Mouse (Mus musculus): ENCODE data around the gene Bpifa3. TPM values are rescaled to one million over a fixed set of nuclear protein-coding genes. Genes with fewer than 3 reads are reported as not detected.
"Not testable (repeated sequence)": the region's sequence is repeated elsewhere in the genome, so short reads cannot be mapped to it uniquely, and the experiment has no call there.

Bpifa3 gene
- not detected for total RNA-seq (2021)

DNA sequence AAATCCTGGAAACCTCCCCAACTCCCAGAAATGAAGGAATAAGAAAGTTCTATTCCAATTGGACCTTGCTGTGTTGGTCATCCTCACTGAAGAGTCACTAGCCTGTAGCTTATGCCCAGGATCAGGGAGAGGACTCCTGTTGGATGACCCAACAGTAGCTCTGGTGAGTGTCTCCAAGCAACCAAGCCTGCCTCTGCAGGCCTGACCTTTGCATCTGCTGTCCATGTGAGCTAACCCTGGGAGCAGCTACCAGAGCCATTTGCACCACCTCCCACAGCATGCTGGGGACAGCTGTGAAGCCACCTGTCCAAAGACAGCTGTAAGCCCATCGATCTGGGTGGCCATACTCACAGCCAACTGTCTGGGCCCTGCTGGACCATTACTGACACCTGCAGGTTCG, at the start of gene Bpifa3:
Gene Bpifa3, plus strand, starts transcription at position 217 of the 400 bp plus-strand sequence.
- DNase-seq, result no peak
- intact Hi-C loops (cut with DNase I), result no loop called here

DNA sequence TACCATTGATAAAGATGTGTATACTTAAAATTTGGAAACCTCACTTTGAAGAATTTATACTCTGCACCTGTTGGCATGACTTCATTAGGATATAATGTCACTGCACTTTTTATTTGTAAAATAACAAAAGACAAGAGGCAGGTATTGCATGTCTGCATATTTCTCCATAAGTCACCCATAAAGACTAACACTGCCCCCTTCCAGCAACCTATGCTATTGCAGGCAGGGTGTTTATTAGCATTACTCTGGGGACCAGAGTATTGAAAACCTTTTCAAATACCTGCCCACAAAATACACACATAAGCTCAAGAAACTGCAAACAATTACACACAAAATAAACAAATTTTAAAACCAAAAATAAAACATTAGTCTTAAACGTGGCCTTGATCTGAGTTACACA, 32.4 kb upstream of the Bpifa3 start:
- DNase-seq, result no peak
- intact Hi-C loops (cut with DNase I), result loop anchor here (10.0 kb wide), 1 partner anchor 103 kb away; no protein-coding TSS in a partner anchor

DNA sequence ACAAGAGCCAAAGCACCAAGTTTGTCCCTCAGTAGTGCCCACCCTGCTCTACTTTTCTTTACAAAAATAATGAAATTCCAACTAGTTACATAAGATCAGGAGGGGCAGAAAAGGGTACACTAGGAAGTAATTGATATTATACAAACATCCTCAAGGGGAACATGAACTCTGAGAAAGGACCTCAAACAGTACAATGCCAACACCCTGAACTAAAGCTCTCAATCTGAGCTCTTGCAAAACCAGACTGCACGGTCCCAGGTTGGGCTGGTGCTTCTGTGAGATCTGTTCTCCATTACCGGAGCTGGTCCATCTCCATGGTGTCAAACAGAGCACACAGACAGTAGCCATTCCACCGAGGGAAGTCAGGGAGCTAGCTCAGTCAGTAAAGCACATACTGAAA, 12.8 kb upstream of the Bpifa3 start:
- DNase-seq, result no peak
- intact Hi-C loops (cut with DNase I), result no loop called here

GRCm38 (mm10) chr2:154142580-154142979, 12.4 kb downstream of the Bpifa3 start, which contains the start of gene Bpifa1:
Bpifa1 (plus strand) TSS chr2:154142880.
- intact Hi-C loops (cut with DNase I), result no loop called here
- no peak for DNase-seq

- DNase-seq, result no peak
- intact Hi-C loops (cut with DNase I), result no loop called here
Observed at GRCm38 (mm10) chr2:154143735-154144134, 13.6 kb downstream of the Bpifa3 start.

- intact Hi-C loops (cut with DNase I), result no loop called here
- no peak for DNase-seq
Observed at GRCm38 (mm10) chr2:154147496-154147895, 17.4 kb downstream of the Bpifa3 start.

DNA sequence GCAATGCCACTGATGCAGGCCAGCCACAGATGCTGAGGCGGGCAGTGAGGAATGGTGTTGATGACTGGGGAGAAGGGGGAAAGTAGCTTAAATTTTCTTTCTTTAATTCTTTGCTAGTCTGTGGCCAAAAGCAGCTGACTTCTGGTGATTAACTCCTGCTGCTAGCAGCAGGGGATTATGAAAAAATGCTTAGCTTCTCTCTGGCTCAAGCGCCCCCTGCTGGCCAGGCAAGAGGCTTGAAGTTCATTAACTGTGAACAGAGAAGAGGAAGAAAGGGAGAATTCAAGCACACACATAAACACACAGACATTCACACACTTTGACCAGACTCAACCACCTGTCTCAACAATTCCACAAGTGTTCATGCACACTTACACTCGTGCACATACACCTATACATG, 28.3 kb downstream of the Bpifa3 start:
- intact Hi-C loops (cut with DNase I), result loop anchor here (5.0 kb wide), 1 partner anchor 111 kb away; no protein-coding TSS in a partner anchor
- DNase-seq, result peak; percentile 12 to 32

DNA sequence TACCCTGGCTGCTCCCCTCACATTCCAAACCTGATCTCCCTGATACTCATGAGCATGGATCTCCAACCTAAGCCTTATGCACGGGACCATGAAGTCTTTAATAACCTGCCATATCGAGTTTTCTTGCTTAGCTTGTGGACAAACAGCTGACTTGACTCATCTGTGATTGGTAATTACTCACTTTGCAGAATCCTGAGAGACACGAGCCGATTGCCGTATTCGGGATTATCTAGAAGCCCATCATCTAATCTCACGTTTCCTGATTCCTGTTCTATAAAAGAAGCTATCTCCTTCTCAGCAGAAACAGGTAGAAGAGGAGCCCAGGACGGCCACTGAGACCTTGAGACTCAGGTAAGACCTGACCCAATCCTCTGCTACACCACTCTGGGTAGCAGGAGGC, 32.2 kb downstream of the Bpifa3 start, which contains the start of gene Bpifa5:
Gene Bpifa5, plus strand, starts transcription at position 301 of the 400 bp plus-strand sequence.
- intact Hi-C loops (cut with DNase I), result no loop called here

GRCm38 (mm10) chr2:154163306-154163705, 33.2 kb downstream of the Bpifa3 start:
- intact Hi-C loops (cut with DNase I), result no loop called here
- DNase-seq, result no peak

More for the DNA sequence above, 32.2 kb downstream of the Bpifa3 start, which contains the start of gene Bpifa5:
- DNase-seq, result no peak

DNA sequence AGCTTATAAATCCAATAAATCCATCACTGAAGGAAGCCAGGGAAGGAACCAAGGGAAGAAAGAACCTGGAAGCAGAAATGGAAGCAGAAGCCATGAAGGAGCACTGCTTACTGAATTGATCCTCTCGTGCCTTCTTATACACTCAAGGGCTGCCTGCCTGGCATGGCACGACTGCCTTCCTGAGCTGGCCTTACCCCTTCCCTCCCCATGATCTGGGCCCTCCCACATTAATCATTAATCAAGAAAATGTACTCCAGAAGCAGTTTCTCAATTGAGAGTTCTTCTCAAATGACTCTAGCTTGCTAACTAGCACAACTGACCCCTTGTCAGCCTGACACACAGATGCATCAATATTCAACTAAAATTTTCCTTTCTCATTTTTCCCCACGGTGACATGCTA, 39.0 kb downstream of the Bpifa3 start:
- DNase-seq, result no peak
- intact Hi-C loops (cut with DNase I), result loop anchor here (5.0 kb wide), 1 partner anchor 177 kb away; no protein-coding TSS in a partner anchor

- no peak for DNase-seq
- intact Hi-C loops (cut with DNase I), result loop anchor here (5.0 kb wide), 1 partner anchor 126 kb away; no protein-coding TSS in a partner anchor
Observed at GRCm38 (mm10) chr2:154171621-154172020, 41.5 kb downstream of the Bpifa3 start.

DNA sequence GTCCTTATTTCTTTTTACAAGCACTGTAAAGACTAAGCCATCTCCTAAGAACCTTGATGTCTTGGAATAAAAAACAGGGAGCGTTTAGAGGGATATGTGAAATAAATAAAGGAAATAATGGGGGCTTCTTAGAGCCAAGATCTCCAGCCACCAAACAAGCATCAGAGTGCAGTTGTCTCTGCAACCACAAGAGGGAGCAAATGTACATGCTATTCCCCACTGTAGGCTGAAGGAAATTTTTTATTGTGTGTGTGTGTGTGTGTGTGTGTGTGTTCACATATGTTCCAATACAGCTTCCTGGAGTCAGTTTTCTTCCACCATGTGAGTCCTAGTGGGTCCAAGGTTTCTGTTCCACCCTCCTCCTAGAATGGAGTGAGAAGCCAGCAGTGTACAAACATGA, 43.2 kb downstream of the Bpifa3 start:
- DNase-seq, result peak; percentile 41 to 64
- intact Hi-C loops (cut with DNase I), result loop anchor here (1.0 to 5.0 kb wide), 2 partner anchors 34 to 124 kb away; no protein-coding TSS in a partner anchor

DNA sequence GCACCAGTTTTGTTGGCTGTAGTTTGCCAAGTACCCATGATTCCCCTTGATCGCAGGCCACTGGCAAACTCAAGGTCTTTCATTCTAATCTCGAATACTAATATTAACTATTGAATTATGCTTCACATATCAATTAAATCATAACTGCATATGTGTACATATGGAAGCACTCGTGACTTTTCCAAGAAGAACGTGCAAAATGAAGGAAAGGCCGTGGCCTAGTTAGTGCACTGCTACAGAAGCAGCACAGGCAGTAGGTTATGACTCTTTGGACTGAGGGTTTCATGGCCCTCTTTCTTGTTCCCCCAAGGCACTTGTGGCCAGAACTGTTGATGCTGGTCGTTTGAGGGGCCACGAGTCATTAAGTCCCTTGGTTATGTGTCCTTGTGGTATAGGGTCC, 51.8 kb downstream of the Bpifa3 start:
- DNase-seq; intact Hi-C loops (cut with DNase I): not testable (repeated sequence)

DNA sequence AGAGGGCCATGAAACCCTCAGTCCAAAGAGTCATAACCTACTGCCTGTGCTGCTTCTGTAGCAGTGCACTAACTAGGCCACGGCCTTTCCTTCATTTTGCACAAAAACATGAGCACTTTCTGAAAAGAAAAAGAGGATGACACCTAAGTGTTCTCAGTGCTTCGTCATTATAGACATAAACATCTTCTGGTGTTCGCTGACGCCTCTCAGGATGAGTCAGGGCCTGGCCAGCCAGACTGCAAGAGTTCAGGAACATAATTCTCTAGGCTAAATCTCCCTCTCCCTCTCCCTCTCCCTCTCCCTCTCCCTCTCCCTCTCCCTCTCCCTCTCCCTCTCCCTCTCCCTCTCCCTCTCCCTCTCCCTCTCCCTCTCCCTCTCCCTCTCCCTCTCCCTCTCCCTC, 52.9 kb downstream of the Bpifa3 start:
- intact Hi-C loops (cut with DNase I), result not testable (repeated sequence)

GRCm38 (mm10) chr2:154185319-154185718, 55.2 kb downstream of the Bpifa3 start:
- intact Hi-C loops (cut with DNase I), result no loop called here

More for the DNA sequence above, 52.9 kb downstream of the Bpifa3 start:
- DNase-seq, result not testable (repeated sequence)

DNA sequence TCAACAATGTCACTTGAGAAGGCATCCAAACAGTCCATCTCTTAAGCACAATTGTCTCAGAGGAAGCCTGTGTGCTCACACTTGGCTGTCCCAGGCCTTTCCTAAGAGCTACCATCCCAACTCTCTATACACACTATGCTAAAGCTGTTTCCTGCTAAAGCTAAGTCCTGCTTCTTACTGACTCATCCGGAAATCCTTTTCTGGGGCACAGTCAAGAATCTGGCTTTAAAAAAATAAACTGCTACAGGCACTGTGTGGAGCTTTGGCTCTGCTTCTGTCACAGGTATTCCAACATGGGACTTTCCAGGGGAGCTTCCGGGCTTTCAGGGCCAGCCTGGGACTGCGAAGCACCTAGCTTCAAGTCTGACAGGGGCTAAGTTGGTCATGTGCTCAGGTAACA, 55.6 kb downstream of the Bpifa3 start:
- no peak for DNase-seq

More at GRCm38 (mm10) chr2:154185319-154185718, 55.2 kb downstream of the Bpifa3 start:
- DNase-seq, result no peak

DNA sequence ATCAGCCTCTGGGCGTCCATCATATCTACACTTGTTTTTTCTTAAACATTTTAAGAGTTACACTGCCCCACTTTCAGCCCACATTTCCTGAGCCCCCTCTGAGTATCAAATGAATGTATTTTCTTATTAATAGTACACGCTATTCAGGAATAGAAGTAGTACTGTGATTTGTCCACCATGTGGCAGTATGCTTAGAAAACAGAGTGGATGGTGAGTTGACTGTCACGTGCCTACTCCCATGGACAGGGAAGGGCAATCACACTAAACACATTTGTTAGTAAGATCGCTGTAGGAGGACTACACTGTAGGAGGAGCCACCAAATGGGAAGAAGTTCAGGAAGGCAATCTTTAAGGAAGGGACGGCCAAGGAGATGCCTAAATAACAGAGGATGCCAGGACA, 57.3 kb downstream of the Bpifa3 start:
- DNase-seq, result peak in 1 of 2 experiments; percentile 49
- intact Hi-C loops (cut with DNase I), result no loop called here

More for the DNA sequence above, 55.6 kb downstream of the Bpifa3 start:
- intact Hi-C loops (cut with DNase I), result no loop called here

Other genes starting within 250 kb of the Bpifa3 start
- not detected for gene Bpifb6, start 229.9 kb upstream of the Bpifa3 start, total RNA-seq (2021)
- not detected for gene Bpifb3, start 212.1 kb upstream of the Bpifa3 start, total RNA-seq (2021)
- not detected for gene Bpifb4, start 192.1 kb upstream of the Bpifa3 start, total RNA-seq (2021)
- gene Bpifa6, start 155.4 kb upstream of the Bpifa3 start, total RNA-seq (2021), result not detected
- gene Bpifa2, start 122.1 kb upstream of the Bpifa3 start, total RNA-seq (2021), result under 1 TPM in 1 of 2 experiments, not detected in 1; 0.36 TPM
- gene Bpifa1, start 12.5 kb downstream of the Bpifa3 start, total RNA-seq (2021), result under 1 TPM in 1 of 2 experiments, not detected in 1; 0.24 TPM
- not detected for gene Bpifa5, start 32.3 kb downstream of the Bpifa3 start, total RNA-seq (2021)
- under 1 TPM; 0.15 to 0.24 TPM for gene Bpifb1, start 60.5 kb downstream of the Bpifa3 start, total RNA-seq (2021)
- not detected for gene Bpifb5, start 93.4 kb downstream of the Bpifa3 start, total RNA-seq (2021)
- not detected for gene Bpifb9a, start 127.5 kb downstream of the Bpifa3 start, total RNA-seq (2021)
- gene Bpifb9b, start 176.9 kb downstream of the Bpifa3 start, total RNA-seq (2021), result not detected
- 10 to 100 TPM; 13.6 to 16.3 TPM for gene Cdk5rap1, start 242.7 kb downstream of the Bpifa3 start, total RNA-seq (2021)